Mouse (Mus musculus) erythroblast, embryonic 14.5 days (primary cell): Measurements from ENCODE around the gene Rab24. TPM values are rescaled to one million over a fixed set of nuclear protein-coding genes. Genes with fewer than 3 reads are reported as not detected.

Source experiments
- H3K27me3 ChIP-seq: 2 replicates; pipeline ENCODE4 v1.6.1; 2012; ENCODE audit warnings: inconsistent platforms; ENCODE audit not compliant: control insufficient read depth
- H3K36me3 ChIP-seq: 2 replicates; pipeline ENCODE4 v1.6.1; 2012; ENCODE audit warnings: mild to moderate bottlenecking, inconsistent platforms; ENCODE audit not compliant: control insufficient read depth
- H3K4me1 ChIP-seq: 2 replicates; pipeline ENCODE4 v1.6.1; 2012; ENCODE audit warnings: inconsistent platforms; ENCODE audit not compliant: control insufficient read depth
- H3K4me3 ChIP-seq: replicated peaks from 2 replicates; pipeline ENCODE3; 2012; ENCODE audit warnings: moderate library complexity, mild to moderate bottlenecking, inconsistent platforms
- H3K9me3 ChIP-seq: 2 replicates; pipeline ENCODE4 v1.6.1; 2012; ENCODE audit warnings: low read length, inconsistent platforms, mixed read lengths; ENCODE audit not compliant: control insufficient read depth
- GATA1 ChIP-seq: IDR thresholded peaks from 2 replicates; pipeline ENCODE4 v1.6.1; 2012; ENCODE audit warnings: low read length, inconsistent platforms, mixed read lengths
- TAL1 ChIP-seq: IDR thresholded peaks from 3 replicates; pipeline ENCODE4 v1.6.1; 2012; ENCODE audit warnings: low read length, inconsistent platforms, mixed read lengths
- polyA plus RNA-seq: library from polyadenylated mRNA; stranded (reverse); fragments of >175 nt; gene quantifications from 2 replicates; pipeline ENCODE4 v1.2.3, GENCODE M21; 2012

Gene Rab24
- polyA plus RNA-seq, 1 experiment, result 11.5 TPM

DNA sequence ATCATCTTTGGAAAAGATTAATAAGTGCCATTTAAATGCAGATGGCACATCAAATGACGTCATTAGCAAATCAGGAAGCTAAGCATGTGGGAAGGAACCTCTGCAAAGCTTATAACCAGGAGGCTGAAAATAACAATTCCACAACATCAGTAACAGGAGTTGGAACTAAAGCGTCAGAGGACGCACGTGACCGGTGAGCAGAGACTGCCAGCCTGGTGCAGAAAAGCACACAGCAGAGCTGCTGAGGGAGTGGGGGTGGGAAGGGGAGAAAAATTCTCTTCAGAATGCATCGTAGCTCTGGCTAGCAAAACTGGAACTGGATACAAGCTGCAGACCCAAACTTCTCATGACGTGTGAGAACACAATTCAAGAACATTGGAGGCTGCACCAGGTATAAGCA lies 22.5 kb upstream of the Rab24 start:
- Histone ChIP-seq H3K36me3 (peaks cover 62% of the 10 kb centered on the region), H3K27me3 (peaks cover 2% of the 10 kb centered on the region; the same call in 1 of the 2 replicates), H3K4me3 (no peak overlapping the region), H3K4me1 (peaks cover 4% of the 10 kb centered on the region), H3K9me3 (no peaks in the 10 kb centered on the region)
- TF ChIP-seq GATA1 (no peak), TAL1 (no peak)

DNA sequence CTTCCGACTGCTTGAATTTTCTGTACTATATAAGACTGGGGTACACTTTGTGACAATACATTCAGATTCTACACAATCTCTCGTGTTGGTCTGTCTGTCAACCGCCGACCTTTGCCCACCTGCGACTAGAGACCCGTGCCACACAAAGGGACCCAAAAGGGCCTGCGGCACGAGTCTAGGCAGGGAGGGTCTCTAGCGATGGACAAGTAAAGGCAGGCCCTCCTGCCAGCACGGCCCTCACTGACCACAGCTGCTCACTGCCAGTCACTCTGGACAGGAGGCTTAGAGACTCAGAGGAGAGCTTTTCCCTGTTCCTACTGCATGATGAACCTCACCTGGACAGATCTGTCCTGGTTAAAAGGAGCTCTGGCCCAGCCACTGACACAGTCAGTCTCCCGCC lies 20.7 kb upstream of the Rab24 start:
- peaks cover 2% of the 10 kb centered on the region; the same call in 1 of the 2 replicates for H3K27me3 ChIP-seq
- no peaks in the 10 kb centered on the region for H3K9me3 ChIP-seq
- H3K36me3 ChIP-seq, result peaks cover 45% of the 10 kb centered on the region
- H3K4me3 ChIP-seq, result no peak overlapping the region
- no peak for TF ChIP-seq GATA1
- no peak for TF ChIP-seq TAL1
- peaks cover 16% of the 10 kb centered on the region for H3K4me1 ChIP-seq

DNA sequence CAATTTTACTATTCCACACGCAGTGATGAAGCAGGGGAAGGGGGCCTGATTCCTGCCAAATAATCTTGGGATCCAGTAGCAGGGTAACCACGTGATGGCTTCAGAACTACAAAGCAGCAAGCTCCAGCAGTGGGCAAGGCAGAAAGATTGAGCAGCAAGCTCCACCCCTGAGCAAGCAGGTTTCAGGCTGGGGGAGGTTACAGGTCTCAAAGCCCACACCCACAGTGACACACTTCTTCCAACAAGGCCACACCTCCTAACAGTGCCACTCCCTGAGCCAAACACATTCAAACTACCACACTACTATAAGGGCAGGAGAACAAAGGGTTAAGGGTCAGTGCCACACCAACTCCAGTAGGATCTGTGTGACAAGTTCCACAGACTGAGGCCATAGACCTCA lies 17.5 kb upstream of the Rab24 start:
- TF ChIP-seq GATA1, result no peak
- no peak for TF ChIP-seq TAL1
- H3K27me3 ChIP-seq, result peaks cover 15% of the 10 kb centered on the region
- no peak overlapping the region for H3K4me3 ChIP-seq
- H3K4me1 ChIP-seq, result peaks cover 16% of the 10 kb centered on the region
- H3K9me3 ChIP-seq, result no peaks in the 10 kb centered on the region
- H3K36me3 ChIP-seq, result peaks cover 13% of the 10 kb centered on the region

DNA sequence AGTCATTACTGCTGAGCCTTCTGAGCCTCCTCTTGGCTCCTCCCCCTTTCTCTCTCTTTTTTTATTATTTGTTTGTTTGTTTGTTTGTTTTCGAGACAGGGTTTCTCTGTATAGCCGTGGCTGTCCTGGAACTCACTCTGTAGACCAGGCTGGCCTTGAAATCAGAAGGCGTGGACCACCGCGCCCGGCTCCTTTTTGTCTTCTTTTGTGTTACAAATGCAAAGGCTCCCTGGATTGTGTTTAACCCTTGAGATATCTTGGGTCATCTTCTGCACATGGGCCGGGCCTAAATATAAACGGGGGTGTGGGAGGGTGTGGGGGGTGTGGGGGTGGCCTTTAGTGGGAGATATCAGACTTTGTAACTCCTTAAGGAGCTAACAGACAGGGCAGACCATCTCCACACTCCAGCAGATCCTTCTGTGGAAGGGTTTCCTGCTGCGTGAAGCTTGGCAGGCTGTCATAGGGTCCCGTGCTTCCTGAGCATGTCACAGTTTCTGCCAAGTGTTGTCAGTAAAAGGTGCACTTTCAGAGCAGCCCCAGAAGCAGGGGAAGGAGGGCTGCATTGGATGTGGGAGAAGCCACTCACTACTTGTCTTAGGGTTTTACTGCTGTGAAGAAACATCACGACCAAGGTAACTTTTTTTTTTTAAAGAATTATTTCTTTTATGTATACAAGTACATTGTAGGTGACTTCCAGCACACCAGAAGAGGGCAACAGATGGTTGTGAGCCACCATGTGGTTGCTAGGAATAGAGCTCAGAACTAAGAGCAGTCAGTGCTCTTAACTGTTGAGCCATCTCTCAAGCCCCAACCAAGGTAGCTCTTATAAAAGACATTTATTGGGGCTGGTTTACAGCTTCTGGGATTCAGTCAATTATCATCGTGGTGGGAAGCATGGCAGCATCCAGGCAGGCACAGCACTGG lies 16.6 kb upstream of the Rab24 start:
- Histone ChIP-seq H3K27me3 (peaks cover 21% of the 10 kb centered on the region), H3K4me1 (peaks cover 15% of the 10 kb centered on the region), H3K36me3 (peaks cover 4% of the 10 kb centered on the region), H3K9me3 (no peaks in the 10 kb centered on the region), H3K4me3 (no peak overlapping the region)
- TF ChIP-seq GATA1 (no peak), TAL1 (no peak)

DNA sequence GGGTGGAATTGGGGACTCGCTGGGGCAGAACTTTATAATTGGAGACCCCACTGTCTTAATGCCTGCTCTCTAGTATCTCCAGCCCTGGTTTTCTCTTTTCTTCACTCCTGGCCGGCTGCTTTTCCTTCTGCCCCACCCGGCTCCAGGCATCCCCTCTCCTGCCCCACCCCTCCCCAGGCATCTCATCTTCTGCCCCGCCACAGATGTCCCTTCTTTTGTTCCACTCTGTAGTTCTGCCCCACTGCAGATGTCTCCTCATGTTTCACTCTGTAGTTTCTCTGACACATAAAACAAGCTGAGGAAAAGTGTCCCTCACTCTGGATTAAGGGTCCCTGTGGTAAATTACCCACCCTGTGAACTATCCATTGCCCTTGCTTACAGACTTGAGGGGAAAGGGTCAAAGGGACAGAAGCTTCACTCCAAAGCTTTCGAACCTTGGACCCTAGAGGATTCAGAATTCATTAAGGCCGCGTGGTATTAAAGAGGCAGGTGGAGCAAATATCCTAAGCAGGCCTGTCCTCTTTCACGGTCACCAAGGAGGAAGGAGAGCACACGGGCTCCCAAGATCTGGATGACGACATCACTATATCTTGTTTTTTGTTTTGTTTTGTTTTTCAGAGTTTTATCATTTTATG lies 15.7 kb upstream of the Rab24 start:
- TF ChIP-seq TAL1, result no peak
- no peak for TF ChIP-seq GATA1
- Histone ChIP-seq H3K36me3 (no peaks in the 10 kb centered on the region), H3K27me3 (peaks cover 28% of the 10 kb centered on the region), H3K4me3 (no peak overlapping the region), H3K4me1 (peaks cover 15% of the 10 kb centered on the region), H3K9me3 (no peaks in the 10 kb centered on the region)

DNA sequence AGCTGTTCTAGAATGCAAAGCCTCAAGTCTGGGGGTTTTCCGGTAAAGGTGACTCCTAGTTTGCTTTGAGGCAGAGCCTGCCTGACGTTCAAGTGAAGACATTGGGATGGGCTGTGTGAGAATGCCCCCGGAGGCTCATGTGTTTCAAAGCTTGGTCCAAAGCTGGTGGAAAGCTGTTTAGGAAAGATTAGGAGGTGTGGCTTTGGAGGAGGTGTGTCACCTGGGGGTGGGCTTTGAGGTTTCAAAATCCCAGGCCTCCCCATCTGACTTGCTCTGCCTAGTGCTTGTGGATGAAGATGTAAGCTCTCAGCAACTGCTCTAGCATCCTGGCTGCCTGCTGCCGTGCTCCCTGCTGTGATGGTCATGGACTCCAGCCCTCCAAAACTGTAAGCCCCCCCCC lies 14.0 kb upstream of the Rab24 start:
- Histone ChIP-seq H3K27me3 (peaks cover 32% of the 10 kb centered on the region), H3K4me1 (peaks cover 29% of the 10 kb centered on the region), H3K9me3 (no peaks in the 10 kb centered on the region), H3K4me3 (no peak overlapping the region), H3K36me3 (no peaks in the 10 kb centered on the region)
- no peak for TF ChIP-seq GATA1
- TF ChIP-seq TAL1, result no peak

DNA sequence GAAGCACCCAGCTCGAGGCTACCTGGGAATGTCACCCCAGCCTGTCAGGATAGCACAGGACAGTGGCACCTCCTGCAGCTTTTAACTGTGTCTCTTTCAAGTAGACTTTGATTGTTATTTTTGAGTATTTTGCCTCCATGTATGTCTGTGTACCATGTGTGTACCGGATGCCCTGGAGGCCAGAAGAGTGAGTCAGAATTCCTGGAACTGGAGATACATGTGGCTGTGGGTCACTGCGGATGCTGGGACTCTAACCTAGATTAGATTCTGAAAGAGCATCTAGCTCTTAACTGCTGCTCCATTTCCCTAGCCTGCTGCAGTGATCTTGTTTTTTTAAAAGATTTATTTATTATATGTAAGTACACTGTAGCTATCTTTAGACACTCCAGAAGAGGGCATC lies 10.6 kb upstream of the Rab24 start:
- Histone ChIP-seq H3K4me3 (no peak overlapping the region), H3K36me3 (peaks cover 20% of the 10 kb centered on the region), H3K27me3 (peaks cover 32% of the 10 kb centered on the region), H3K9me3 (no peaks in the 10 kb centered on the region), H3K4me1 (peaks cover 43% of the 10 kb centered on the region)
- TF ChIP-seq TAL1, result no peak
- no peak for TF ChIP-seq GATA1

DNA sequence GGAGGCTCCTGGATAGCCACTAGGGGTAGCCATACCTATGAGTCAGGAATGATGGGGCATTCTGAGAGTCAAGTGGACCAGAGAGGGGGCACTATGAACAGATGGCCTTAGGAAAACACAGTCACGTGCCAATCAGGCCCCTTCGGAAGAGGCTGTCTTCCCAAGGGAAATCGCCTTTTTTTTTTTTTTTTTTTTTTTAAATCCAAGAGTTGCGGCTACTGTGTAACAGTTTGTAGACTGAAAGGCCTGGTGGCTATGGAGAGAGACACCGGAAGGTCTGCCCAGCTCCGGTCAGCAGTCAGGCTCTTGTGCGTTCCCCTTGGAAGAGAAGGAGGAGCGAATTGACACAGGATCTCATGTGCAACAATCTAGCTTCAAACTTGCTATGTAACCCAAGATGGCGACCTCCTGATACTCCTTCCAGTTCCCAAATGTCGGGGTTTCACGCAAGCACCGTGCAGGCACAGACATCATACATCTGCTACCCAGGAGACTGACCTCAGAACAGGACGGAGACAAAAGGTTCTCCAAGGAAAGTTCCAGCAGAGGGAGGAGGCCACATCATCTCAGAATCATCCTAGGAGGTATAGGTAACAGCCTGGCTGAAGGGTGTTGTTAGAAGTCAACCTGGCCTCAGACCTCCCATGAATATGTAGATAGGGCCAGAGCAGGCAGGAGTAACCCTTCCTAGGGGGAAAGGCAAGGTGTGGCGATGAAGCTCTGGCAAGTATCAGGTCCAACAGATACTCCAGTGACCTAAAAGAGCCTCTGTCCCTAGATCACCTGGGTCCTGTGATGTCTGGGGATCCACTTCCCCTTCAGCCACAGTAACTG lies 9.0 kb upstream of the Rab24 start:
- no peaks in the 10 kb centered on the region for H3K9me3 ChIP-seq
- peak overlapping the region; percentile 90 for H3K4me3 ChIP-seq
- peaks cover 24% of the 10 kb centered on the region for H3K27me3 ChIP-seq
- peaks cover 35% of the 10 kb centered on the region for H3K36me3 ChIP-seq
- no peak for TF ChIP-seq TAL1
- no peak for TF ChIP-seq GATA1
- H3K4me1 ChIP-seq, result peaks cover 56% of the 10 kb centered on the region
